Mouse (Mus musculus) CH12.LX (cell line): ENCODE measurements around the gene Mmp28.

Experiments used
- CTCF ChIP-seq, 2 experiments: IDR thresholded peaks in 1 of 2; conservative IDR thresholded peaks in 1 of 2; 2 replicates each; pipeline ENCODE4 v1.5.1; 2011 to 2012; ENCODE audit warnings: low read depth in 2 of 2, low read length in 2 of 2, improper control_type of control experiment in 1 of 2, inconsistent platforms in 1 of 2, mild to moderate bottlenecking in 1 of 2, moderate library complexity in 1 of 2
- ELF1 ChIP-seq: IDR thresholded peaks from 2 replicates; pipeline ENCODE4 v1.6.1; 2014; ENCODE audit warnings: low read depth, mild to moderate bottlenecking, inconsistent platforms, low read length, improper control_type of control experiment
- EP300 ChIP-seq: IDR thresholded peaks from 2 replicates; pipeline ENCODE4 v1.6.1; 2011; ENCODE audit warnings: low read length, improper control_type of control experiment
- ETS1 ChIP-seq: conservative IDR thresholded peaks from 2 replicates; pipeline ENCODE4 v1.6.1; 2012; ENCODE audit warnings: low read depth, mild to moderate bottlenecking, inconsistent platforms, low read length, improper control_type of control experiment, moderate library complexity
- MEF2A ChIP-seq: IDR thresholded peaks from 2 replicates; pipeline ENCODE4 v1.6.1; 2014; ENCODE audit warnings: low read depth, mild to moderate bottlenecking, inconsistent platforms, low read length, improper control_type of control experiment, borderline replicate concordance
- MXI1 ChIP-seq: IDR thresholded peaks from 2 replicates; pipeline ENCODE4 v1.6.1; 2011; ENCODE audit warnings: mild to moderate bottlenecking, low read depth, low read length, improper control_type of control experiment
- NELFE ChIP-seq: IDR thresholded peaks from 2 replicates; pipeline ENCODE4 v1.6.1; 2011; ENCODE audit warnings: low read depth, low read length, improper control_type of control experiment
- POLR2A ChIP-seq: IDR thresholded peaks from 2 replicates; pipeline ENCODE4 v1.6.1; 2011; ENCODE audit warnings: low read depth, mild to moderate bottlenecking, improper control_type of control experiment, low read length
- POLR2AphosphoS2 ChIP-seq: IDR thresholded peaks from 2 replicates; pipeline ENCODE4 v1.6.1; 2011; ENCODE audit warnings: low read depth, low read length, improper control_type of control experiment
- SIN3A ChIP-seq: IDR thresholded peaks from 2 replicates; pipeline ENCODE4 v1.6.1; 2012; ENCODE audit warnings: low read length, improper control_type of control experiment, inconsistent platforms
- TCF12 ChIP-seq: IDR thresholded peaks from 2 replicates; pipeline ENCODE4 v1.6.1; 2014; ENCODE audit warnings: low read depth, mild to moderate bottlenecking, inconsistent platforms, low read length, improper control_type of control experiment
- ZC3H11A ChIP-seq: IDR thresholded peaks from 2 replicates; pipeline ENCODE4 v1.6.1; 2012; ENCODE audit warnings: low read depth, mild to moderate bottlenecking, inconsistent platforms, low read length, improper control_type of control experiment

DNA sequence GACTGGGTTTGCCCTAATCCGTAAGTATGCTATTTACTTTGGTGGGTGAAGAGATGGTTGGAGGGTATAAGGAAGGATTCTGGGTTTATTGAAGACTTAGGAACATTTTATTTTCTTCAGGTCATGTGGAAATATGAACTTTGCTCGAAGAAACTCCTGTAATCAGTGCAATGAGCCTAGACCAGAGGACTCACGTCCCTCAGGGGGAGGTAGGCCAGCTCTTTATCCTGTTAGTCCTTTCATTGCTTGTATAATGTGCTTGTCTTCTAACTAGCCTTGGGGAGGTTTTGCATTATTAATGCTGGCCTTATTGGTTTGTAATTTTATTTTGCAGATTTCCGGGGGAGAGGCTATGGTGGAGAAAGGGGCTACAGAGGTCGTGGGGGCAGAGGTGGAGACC is 41.4 kb upstream of the Mmp28 start:
- TF ChIP-seq POLR2A (no peak), SIN3A (no peak), ETS1 (no peak), CTCF (conservative IDR thresholded peaks at IDR 0.05 in 1 of 2, IDR thresholded peaks at IDR 0.05 in 1 of 2; ENCODE audit: low read depth in 2 of 2, low read length in 2 of 2) (no peak), TCF12 (no peak), NELFE (no peak), ZC3H11A (no peak), ELF1 (no peak), MXI1 (no peak), POLR2AphosphoS2 (no peak), EP300 (no peak), MEF2A (no peak)
